Mouse (Mus musculus): ENCODE data around the gene Lrfn2. TPM values are rescaled to one million over a fixed set of nuclear protein-coding genes. Genes with fewer than 3 reads are reported as not detected.

Gene Lrfn2
- total and polyA plus RNA-seq, 3 experiments: not detected

DNA sequence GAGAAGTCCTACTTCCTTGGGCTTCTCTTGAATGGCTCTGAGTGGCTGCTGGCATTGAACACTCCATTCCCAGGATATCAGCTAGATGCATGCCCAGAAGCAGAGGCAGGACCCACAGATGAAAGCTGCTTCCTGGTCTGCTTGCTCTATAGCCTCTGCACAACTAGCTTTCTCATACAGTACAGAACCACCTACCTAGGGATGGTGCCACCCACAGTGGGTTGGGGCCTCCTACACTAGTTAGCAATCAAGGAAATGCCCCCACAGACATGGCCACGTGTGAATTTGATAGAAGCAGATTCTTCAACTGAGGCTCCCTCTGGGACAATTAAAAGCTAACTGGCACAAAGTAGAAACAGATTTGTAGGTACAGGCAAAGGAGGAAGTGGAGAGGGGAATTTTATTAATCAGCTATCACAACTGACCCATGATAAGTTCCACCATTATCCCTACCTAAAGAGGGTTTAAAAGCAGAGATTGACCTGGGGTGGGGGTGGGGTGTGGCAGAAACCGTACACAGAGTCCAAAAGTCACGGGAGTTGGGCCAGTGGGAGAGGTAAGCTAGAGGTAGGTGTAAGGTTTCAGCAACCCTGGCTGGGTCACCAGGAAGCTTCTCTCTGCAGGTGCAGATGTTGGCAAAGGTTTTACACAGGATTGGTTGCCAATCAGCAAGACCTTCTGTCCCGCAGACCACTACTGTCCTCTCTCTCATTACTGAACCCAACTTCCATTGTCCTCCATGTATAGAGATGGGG is 26.7 kb upstream of the Lrfn2 start:
- no peak overlapping the region for H3K27ac ChIP-seq (ENCODE audit: insufficient read depth, low read depth)
- no peak overlapping the region for H3K4me3 ChIP-seq (replicated peaks in 1 of 3; ENCODE audit: low read depth in 2 of 3, low read length in 2 of 3, poor library complexity in 1 of 3)
- H3K4me1 ChIP-seq (ENCODE audit: control insufficient read depth in 1 of 2, insufficient read depth in 2 of 2): no peaks in the 10 kb centered on the region
- H3K27me3 ChIP-seq (replicated peaks): no peaks in the 10 kb centered on the region
- H3K9me3 ChIP-seq (replicated peaks; ENCODE audit: low read length): peaks cover 75% of the 10 kb centered on the region
- H3K4me2 ChIP-seq (ENCODE audit: insufficient read depth, low read depth, poor library complexity, severe bottlenecking): no peak overlapping the region
- H3K9ac ChIP-seq (ENCODE audit: insufficient read depth, low read depth): no peak overlapping the region
- dilution Hi-C loops (cut with MboI; ENCODE audit: extremely low pct_ligation_motif_present, extremely low pct_unique_long_range_greater_than_20kb, low sequenced_read_pairs): no loop called here
- no peaks in the 10 kb centered on the region for H3K36me3 ChIP-seq (replicated peaks in 1 of 2; ENCODE audit: control insufficient read depth in 1 of 2, insufficient read depth in 1 of 2, low read length in 1 of 2)
- DNase-seq (ENCODE audit: extremely low read depth): no peak
- no peaks in the 10 kb centered on the region for H3K79me2 ChIP-seq (replicated peaks; ENCODE audit: control insufficient read depth, extremely low read depth, insufficient read depth, poor library complexity, severe bottlenecking)
- in situ Hi-C loops (cut with MboI; ENCODE audit: low pct_ligation_motif_present, low pct_unique_long_range_greater_than_20kb, low sequenced_read_pairs): no loop called here
- no peak for TF ChIP-seq POLR2AphosphoS2 (IDR thresholded peaks at IDR 0.05; ENCODE audit: low read depth, low read length)

GRCm38 (mm10) chr17:48913437-48913836 is 18.7 kb upstream of the Lrfn2 start:
- H3K9ac ChIP-seq (ENCODE audit: insufficient read depth, low read depth): no peak overlapping the region
- H3K4me1 ChIP-seq (ENCODE audit: control insufficient read depth in 1 of 2, insufficient read depth in 2 of 2): no peaks in the 10 kb centered on the region
- dilution Hi-C loops (cut with MboI; ENCODE audit: extremely low pct_ligation_motif_present, extremely low pct_unique_long_range_greater_than_20kb, low sequenced_read_pairs): no loop called here
- no peaks in the 10 kb centered on the region for H3K79me2 ChIP-seq (replicated peaks; ENCODE audit: control insufficient read depth, extremely low read depth, insufficient read depth, poor library complexity, severe bottlenecking)
- DNase-seq (ENCODE audit: extremely low read depth): no peak
- H3K27ac ChIP-seq (ENCODE audit: insufficient read depth, low read depth): no peak overlapping the region
- no peak overlapping the region for H3K4me2 ChIP-seq (ENCODE audit: insufficient read depth, low read depth, poor library complexity, severe bottlenecking)
- H3K9me3 ChIP-seq (replicated peaks; ENCODE audit: low read length): peaks cover 89% of the 10 kb centered on the region
- in situ Hi-C loops (cut with MboI; ENCODE audit: low pct_ligation_motif_present, low pct_unique_long_range_greater_than_20kb, low sequenced_read_pairs): no loop called here
- no peak overlapping the region for H3K4me3 ChIP-seq (replicated peaks in 1 of 3; ENCODE audit: low read depth in 2 of 3, low read length in 2 of 3, poor library complexity in 1 of 3)
- H3K27me3 ChIP-seq (replicated peaks): no peaks in the 10 kb centered on the region
- no peaks in the 10 kb centered on the region for H3K36me3 ChIP-seq (replicated peaks in 1 of 2; ENCODE audit: control insufficient read depth in 1 of 2, insufficient read depth in 1 of 2, low read length in 1 of 2)
- TF ChIP-seq ETS1 (conservative IDR thresholded peaks at IDR 0.05; ENCODE audit: low read depth, low read length): no peak
- TF ChIP-seq ZNF384 (IDR thresholded peaks at IDR 0.05; ENCODE audit: low read depth, low read length): no peak
- TF ChIP-seq JUN (IDR thresholded peaks at IDR 0.05; ENCODE audit: insufficient read depth, low read depth, low read length): no peak
- TF ChIP-seq CHD1 (IDR thresholded peaks at IDR 0.05; ENCODE audit: low read depth, low read length): no peak
- TF ChIP-seq JUND (conservative IDR thresholded peaks at IDR 0.05; ENCODE audit: low read depth, low read length): no peak
- no peak for TF ChIP-seq ZC3H11A (IDR thresholded peaks at IDR 0.05; ENCODE audit: low read depth, low read length)
- no peak for TF ChIP-seq CHD2 (IDR thresholded peaks at IDR 0.05; ENCODE audit: low read length)
- no peak for TF ChIP-seq ELF1 (IDR thresholded peaks at IDR 0.05; ENCODE audit: low read depth, low read length)
- no peak for TF ChIP-seq POLR2AphosphoS2 (IDR thresholded peaks at IDR 0.05; ENCODE audit: low read depth, low read length)
- TF ChIP-seq SMC3 (IDR thresholded peaks at IDR 0.05; ENCODE audit: low read depth, low read length): no peak
- no peak for TF ChIP-seq TCF12 (IDR thresholded peaks at IDR 0.05; ENCODE audit: low read depth, low read length)
- no peak for TF ChIP-seq TBP (conservative IDR thresholded peaks at IDR 0.05; ENCODE audit: low read depth, low read length)
- TF ChIP-seq KAT2A (IDR thresholded peaks at IDR 0.05; ENCODE audit: insufficient replicate concordance, low read length): no peak
